Mouse (Mus musculus) spleen, embryonic (tissue): ENCODE results near the gene Zap70.

Source experiments
- CTCF ChIA-PET: fragments of 350-600 bp; sonication (Branson Sonifier 250); formaldehyde crosslinking; loops from one replicate; lab custom pipeline; 2022; lab: Charles Lee

Zap70 gene

DNA sequence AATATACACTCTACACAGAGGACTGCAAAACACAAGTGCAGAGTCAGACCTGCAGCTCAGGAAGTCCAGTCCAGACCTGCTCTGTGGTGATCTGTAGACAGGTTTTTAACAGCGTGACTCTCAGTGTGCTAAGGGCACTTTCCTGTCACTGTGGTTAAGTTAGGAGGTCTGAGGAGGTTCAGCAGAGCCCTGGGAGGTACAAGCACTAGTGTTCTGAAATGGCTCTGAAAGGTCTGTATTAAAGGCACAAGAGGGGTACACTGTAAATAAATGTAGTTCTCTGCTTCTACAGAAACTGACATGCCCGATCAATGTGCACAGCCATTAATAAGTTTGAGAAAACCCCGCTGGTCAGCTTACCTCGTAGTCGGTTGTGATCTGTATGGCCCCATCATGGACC is 62.8 kb downstream of the Zap70 start:
- CTCF ChIA-PET, result interaction anchor here (0.7 kb wide), 1 partner anchor 1237 kb away, joined by 8 read pairs; no protein-coding TSS in a partner anchor

DNA sequence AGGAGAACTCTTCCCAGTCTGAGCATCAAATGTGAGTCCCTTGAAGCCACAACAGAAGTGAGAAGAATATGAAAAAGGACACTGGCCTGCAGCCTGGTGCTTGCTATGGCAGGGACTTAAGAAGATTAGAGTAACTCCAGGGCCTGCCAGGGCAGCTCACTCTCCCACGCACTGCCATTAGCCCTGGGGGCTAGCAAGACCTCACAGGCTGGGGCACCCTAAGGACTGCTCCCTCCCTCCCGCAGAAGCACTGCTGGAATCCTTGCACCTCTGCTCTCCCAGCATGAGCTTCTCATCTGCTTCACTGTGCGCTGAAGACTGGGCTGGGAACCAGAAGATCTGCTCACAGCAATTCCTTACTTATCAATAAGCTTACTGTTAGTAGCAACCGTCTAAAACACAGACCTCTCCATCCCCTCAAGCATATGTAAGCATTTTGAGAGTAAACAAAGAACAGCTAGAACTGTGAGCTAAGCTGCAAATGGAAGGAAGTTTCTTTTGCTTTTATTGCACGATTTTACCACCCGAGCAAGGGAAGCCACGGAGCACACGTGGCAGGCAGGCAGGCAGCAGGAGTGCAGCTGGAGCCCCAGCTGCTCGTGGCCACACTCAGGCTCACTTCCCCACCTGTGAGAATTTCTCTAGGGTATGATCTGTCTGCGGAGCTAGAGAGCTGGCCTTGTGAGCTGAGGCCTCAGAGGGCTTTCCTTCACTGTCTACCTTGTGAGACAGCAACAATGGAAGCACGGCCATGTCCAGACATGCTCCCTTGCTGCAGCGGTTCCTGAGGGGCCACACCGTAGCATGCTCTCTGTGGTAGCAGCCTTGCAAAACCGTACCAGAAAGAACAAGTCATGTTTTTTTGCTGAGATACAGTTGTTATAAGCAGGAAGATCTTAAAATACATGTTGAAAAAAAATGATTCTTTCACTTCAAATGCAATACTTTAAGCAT is 69.6 kb downstream of the Zap70 start:
- CTCF ChIA-PET, result interaction anchor here (0.6 kb wide), 1 partner anchor 387 kb away, joined by 9 read pairs; no protein-coding TSS in a partner anchor
